Mouse (Mus musculus) R1 (cell line): ENCODE data around the gene Grid1.
A peak's percentile ranks its signal among the peaks of the same experiment; 100 is the strongest.

Experiments
- DNase-seq: peaks from one replicate; pipeline ENCODE4 v3.0.0-alpha.2; 2018; ENCODE audit warnings: low read depth, low spot score

Grid1 gene

DNA sequence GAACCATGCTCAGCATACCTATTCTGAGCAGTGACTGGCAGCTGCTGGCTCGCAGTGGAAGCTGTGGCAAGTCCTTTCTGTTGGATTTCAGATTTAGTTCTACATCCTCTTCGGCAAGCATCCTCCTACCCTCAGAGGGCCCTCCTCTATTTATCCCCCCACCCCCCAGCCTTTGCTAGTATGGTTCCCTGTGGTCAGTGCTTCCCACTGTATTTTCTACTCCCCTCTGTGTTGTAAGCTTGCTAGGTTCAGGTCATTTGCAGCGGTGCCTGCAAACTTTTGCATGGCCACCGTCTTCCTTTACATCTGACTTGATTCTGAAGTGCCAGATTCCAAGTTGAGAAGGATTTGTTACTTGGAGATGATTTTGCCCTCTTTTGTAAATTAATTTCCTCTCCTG lies 378.5 kb downstream of the Grid1 start:
- no peak for DNase-seq

DNA sequence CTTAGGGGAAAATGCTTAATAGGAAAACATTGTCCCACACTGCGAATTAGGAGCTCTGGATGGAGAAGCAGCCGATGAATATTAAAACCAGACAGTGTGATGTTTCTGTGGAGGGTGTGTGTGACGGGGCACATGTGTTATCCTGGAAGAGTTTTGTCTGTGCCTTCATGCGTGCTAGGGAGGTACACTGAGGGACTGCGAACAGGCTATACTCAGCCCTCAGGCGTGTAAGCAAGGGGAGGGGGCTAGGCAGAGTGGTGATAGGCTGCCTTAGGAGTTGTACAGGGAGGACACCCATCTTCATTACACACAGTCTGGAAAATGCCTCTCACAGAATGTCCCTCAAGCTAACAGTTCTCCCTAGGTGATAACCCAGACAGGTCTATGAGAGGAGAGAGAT lies 379.0 kb downstream of the Grid1 start:
- no peak for DNase-seq

DNA sequence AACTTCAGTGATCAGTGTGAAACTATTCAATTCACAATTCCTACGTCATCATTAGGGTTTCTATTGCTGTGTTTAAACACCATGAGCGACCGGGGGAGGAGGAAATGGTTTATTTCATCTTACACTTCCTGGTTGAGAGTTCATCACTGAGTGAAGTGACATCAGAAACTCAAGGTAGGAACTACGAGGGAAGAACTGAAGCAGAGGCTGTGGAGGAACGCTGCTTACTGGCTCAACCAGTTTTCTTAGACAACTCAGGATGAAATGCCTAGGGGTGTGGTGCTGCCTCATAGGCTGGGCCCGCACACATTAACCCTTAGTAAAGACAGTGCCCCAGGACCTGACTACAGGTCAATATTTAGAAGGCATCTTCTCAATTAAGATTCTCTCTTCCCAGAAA lies 389.5 kb downstream of the Grid1 start:
- DNase-seq, result no peak

GRCm38 (mm10) chr14:35219021-35219420 lies 399.1 kb downstream of the Grid1 start:
- no peak for DNase-seq

DNA sequence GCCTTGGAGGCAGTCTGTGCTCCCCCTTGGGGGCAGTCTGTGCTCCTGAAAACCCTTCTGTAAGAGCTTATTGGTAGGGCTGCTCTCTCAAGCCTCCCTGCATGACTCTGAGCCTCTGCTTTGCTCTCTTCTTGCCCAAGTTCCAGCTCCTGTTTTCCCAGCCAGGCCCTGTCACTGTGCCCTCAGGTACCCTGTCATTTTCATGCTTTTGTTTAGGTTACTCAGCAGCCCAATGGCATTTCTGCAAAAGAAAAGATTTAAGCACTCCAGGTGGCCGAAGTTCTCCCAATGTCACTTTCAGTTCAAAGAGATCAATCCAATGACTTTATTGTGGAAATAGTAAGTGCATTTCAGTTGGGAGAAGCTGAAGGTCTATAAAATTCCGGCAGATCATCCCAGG lies 402.3 kb downstream of the Grid1 start:
- no peak for DNase-seq

DNA sequence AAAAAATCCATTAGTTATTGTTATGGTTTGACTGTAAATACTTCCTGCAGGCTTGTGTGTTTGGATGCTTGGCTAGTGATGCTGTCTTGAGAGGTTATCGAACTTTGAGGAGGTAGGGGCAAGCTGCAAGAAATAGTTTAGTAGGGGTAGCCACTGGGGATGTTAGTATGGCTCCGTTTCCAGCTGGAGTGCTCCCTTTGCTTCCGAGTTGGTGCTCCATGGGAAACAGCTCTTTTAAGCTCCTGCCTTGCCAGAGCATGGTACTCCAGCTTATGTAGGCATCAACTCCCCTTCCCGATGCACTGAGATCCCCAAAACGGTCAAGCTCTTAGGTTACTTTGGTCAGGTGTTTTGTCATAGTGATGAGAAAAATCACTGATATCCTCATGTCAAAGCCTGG lies 407.7 kb downstream of the Grid1 start:
- DNase-seq, result no peak

DNA sequence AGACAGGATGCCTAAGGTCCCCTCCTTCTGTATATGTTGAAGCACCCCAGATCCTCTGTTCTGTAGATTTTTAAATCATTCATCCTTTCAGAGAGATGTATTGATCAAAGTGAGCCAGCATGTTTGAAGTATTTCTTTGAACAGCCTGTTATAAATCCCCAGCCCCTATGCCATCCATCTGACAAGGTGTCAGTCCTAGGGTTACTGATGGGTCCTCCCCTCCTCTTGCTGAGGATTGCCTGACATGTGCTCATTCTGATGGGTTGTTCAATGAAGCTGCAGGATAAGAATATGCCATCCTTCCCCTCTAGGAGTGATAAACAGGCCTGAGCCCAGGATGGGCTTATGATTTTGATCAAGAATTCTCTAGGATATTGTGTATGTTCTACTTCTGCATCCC lies 411.5 kb downstream of the Grid1 start:
- no peak for DNase-seq

GRCm38 (mm10) chr14:35242882-35243281 lies 423.0 kb downstream of the Grid1 start:
- DNase-seq, result no peak

DNA sequence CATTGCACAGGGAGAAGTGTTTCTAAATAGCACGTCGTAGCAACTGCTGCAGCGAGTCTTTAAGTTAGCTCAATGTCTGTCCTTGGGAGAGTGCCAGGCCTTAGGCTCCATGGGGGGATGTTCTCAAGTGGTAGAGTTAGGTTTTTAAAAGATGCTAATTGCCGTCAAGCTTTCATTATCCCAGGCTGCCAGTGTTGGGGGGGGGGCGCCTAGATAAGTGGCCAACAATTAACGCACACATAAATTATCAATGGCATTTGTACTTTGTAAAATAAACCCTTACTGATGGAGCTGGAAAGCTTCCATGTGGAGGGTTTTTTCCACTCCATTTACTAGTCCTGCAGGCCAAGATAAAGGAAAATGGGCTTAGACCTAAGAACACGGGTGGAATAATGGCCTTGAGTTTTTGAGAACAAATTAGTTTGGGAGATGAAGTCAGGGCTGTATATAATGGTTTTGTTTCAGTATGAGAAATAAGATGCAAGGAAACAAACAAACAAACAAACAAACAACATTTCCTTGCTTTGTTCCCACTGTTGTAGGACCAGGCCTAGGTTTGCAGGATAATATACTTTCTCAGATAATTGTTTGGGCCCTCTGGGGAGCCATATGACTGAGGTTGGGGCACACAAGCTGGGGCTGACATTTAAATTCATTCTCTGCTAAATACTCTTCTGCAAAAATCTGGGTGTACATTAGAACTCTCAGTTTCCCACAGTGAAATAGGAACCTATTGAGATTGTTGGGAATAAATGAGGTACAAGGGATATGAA lies 425.1 kb downstream of the Grid1 start:
- DNase-seq, result no peak

DNA sequence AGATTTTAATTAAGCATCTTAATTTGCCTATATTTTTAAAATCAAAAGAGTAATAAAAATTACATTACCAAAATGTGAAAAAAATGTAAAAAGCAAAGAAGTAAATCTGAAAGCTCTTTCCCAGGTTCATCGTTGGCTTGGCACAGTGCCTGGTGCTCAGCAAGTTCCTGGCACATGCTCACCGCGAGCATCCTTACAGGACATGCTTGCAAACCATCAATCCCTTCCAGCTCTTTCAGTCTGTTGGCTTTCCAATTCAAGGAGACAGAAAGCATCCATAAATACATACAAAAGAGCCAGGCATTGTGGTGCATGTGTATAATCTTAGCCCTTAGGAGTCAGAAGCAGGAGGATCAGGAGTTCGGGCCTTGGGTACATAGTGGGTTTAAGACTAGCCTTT lies 430.5 kb downstream of the Grid1 start:
- DNase-seq, result no peak

- no peak for DNase-seq
These were observed 434.6 kb downstream of the Grid1 start for GRCm38 (mm10) chr14:35254477-35254876.

GRCm38 (mm10) chr14:35270260-35270659 lies 450.4 kb downstream of the Grid1 start:
- no peak for DNase-seq

GRCm38 (mm10) chr14:35309201-35309600 lies 489.3 kb downstream of the Grid1 start:
- DNase-seq, result no peak

GRCm38 (mm10) chr14:35313380-35314299 lies 493.7 kb downstream of the Grid1 start:
- DNase-seq, result no peak

DNA sequence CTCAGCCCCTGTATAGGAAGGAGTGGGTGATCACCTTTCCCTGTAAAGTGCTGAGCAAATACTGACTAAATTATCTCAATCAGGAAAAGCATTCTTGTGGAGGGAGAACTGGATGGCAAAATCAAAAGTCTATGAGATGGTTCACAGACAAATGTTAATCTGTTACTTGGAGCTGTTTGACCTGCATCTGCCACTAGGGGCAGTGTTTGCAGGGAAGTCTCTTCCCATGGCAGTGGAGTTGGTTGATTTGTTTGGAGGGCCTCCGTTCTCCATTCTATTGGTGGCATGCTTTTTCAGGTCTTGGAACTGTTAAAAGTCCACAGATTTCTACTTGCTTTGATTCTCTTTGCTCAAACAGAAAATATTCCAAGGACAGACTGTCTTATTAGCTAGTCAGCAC lies 506.4 kb downstream of the Grid1 start:
- peak; percentile 39 for DNase-seq

GRCm38 (mm10) chr14:35336561-35336960 lies 516.7 kb downstream of the Grid1 start:
- DNase-seq, result no peak

GRCm38 (mm10) chr14:35356011-35356410 lies 536.1 kb downstream of the Grid1 start:
- no peak for DNase-seq

DNA sequence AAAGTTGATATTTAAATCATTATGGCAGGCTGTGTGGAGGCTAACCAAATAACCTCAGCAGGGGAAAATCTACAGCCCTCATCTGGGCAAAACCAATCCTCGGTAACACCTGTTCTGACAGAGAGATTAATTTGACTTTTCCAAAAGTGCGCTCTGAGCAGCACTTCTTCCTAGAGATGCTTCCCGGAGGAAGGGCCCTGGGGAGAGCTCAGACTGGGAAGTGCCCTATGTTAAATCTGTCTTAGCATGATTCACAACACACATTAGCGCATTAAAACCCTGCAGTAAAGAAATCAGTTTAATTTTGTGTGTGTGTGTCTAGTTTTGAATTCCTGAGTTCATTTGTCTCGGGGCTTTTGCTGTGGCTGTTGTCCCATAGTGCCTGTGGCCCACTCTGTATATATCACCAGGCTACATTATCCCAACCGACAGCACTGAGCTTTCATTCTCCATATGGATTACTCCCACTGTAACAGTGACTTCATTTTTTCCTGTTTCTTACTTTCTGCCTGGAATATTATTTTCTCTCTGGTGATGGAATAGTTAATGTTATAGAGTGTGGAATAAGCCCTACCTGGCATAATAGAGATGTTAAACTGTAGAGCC lies 536.7 kb downstream of the Grid1 start:
- no peak for DNase-seq

DNA sequence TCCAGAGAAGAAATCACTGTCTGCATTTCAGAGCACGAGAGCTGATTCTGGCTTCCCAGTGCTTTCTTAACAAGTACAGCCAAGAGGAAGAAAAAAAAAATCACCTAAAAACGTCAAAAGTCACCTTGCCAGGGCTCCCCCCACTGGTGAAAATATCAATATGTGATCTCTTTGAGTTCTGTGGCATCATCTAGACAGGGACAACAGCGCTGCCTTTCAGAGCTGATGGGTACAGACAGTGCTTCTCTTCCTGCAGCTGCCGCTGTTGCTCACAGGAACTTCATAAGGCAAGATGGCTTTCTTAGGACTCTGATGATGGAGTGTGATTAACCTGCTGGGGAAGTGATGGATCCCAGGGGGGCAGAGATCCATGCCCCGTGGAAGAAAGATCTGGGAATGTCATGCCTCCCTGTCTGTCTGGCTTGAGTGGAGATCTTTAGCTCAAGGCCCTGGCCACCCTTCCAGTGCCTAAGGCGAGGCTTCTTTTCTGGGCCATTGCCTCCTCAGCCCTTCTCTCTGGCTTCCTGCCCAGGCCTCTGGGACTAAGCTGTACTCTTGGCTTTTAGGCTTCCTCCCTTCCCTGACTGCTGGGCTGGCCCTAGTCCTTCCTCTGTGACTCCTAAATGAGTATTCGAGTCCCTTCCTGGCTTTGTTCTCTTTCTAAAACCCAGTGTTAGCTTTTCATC lies 538.4 kb downstream of the Grid1 start:
- DNase-seq, result no peak

GRCm38 (mm10) chr14:35365177-35365944 lies 545.5 kb downstream of the Grid1 start:
- no peak for DNase-seq

- no peak for DNase-seq
These were observed 554.5 kb downstream of the Grid1 start for GRCm38 (mm10) chr14:35374374-35374773.
